Mouse (Mus musculus): ENCODE results near the gene Zfp827. TPM values are rescaled to one million over a fixed set of nuclear protein-coding genes. Genes with fewer than 3 reads are reported as not detected.

Zfp827 gene
- polyA plus RNA-seq, 1 experiment from 2014 or later, result 4.5 TPM

- WGBS, result 91% methylated on average over 10 of the region's 10 CpGs
- no peak for ATAC-seq (replicated peaks; ENCODE audit: low FRiP score, low read depth)
- TF ChIP-seq CTCF (IDR thresholded peaks at IDR 0.05; ENCODE audit: low read depth), result no peak
These were observed 117.4 kb downstream of the Zfp827 start for GRCm38 (mm10) chr8:79145626-79146025.

DNA sequence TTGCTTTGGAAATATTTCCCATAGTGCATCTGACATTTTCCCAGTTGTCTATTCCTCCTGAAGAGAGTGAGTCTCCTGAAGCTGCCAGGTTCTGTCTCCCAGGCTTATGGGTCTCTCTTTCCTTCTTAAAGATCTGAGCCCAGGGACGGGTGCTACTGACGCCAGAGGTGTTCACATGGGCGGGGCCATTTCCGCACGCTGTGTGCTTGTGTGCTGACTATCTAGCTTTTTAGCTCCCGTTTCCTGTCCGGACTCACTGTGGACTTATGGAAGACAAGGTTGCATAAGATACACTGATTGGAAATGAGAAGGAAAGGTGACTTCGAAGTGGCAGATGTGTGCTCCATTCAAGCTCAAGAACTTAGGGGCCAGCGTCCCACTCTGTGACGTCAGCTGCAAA lies 120.6 kb downstream of the Zfp827 start:
- H3K9ac ChIP-seq (ENCODE audit: low read depth, low read length), result no peak overlapping the region
- H3K4me3 ChIP-seq (replicated peaks; ENCODE audit: low read depth, low read length), result no peak overlapping the region
- TF ChIP-seq CTCF (IDR thresholded peaks at IDR 0.05; ENCODE audit: low read depth), result no peak
- H3K27me3 ChIP-seq (ENCODE audit: insufficient read depth, low read length), result no peaks in the 10 kb centered on the region
- H3K9me3 ChIP-seq (replicated peaks; ENCODE audit: low read length), result no peaks in the 10 kb centered on the region
- no peaks in the 10 kb centered on the region for H3K4me1 ChIP-seq (replicated peaks; ENCODE audit: insufficient read depth, low read length)
- DNase-seq (ENCODE audit: low spot score) (no peak), ATAC-seq (replicated peaks; ENCODE audit: low FRiP score, low read depth) (no peak)
- WGBS, result 89% methylated on average over 10 of the region's 10 CpGs
- peaks cover 3% of the 10 kb centered on the region; the same call in 1 of the 2 replicates for H3K36me3 ChIP-seq (ENCODE audit: insufficient read depth, low read length)
- no peak overlapping the region for H3K4me2 ChIP-seq (ENCODE audit: low read length)
- H3K27ac ChIP-seq, result no peak overlapping the region

More at GRCm38 (mm10) chr8:79145626-79146025, 117.4 kb downstream of the Zfp827 start:
- no peak for DNase-seq (ENCODE audit: low spot score)
- Histone ChIP-seq H3K4me2 (ENCODE audit: low read length) (no peak overlapping the region), H3K27ac (no peak overlapping the region), H3K9me3 (replicated peaks; ENCODE audit: low read length) (no peaks in the 10 kb centered on the region), H3K4me3 (replicated peaks; ENCODE audit: low read depth, low read length) (no peak overlapping the region), H3K27me3 (ENCODE audit: insufficient read depth, low read length) (no peaks in the 10 kb centered on the region), H3K4me1 (replicated peaks; ENCODE audit: insufficient read depth, low read length) (no peaks in the 10 kb centered on the region), H3K9ac (ENCODE audit: low read depth, low read length) (no peak overlapping the region), H3K36me3 (ENCODE audit: insufficient read depth, low read length) (peaks cover 7% of the 10 kb centered on the region; the same call in 1 of the 2 replicates)

GRCm38 (mm10) chr8:79149880-79150279 lies 121.6 kb downstream of the Zfp827 start:
- no peak for TF ChIP-seq CTCF (IDR thresholded peaks at IDR 0.05; ENCODE audit: low read depth)
- WGBS, result 91% methylated on average over 10 of the region's 10 CpGs
- H3K36me3 ChIP-seq (ENCODE audit: insufficient read depth, low read length), result peaks cover 3% of the 10 kb centered on the region; the same call in 1 of the 2 replicates
- no peak overlapping the region for H3K9ac ChIP-seq (ENCODE audit: low read depth, low read length)
- no peak for ATAC-seq (replicated peaks; ENCODE audit: low FRiP score, low read depth)
- DNase-seq (ENCODE audit: low spot score), result no peak
- H3K4me3 ChIP-seq (replicated peaks; ENCODE audit: low read depth, low read length), result no peak overlapping the region
- H3K4me2 ChIP-seq (ENCODE audit: low read length), result no peak overlapping the region
- H3K9me3 ChIP-seq (replicated peaks; ENCODE audit: low read length), result no peaks in the 10 kb centered on the region
- H3K27ac ChIP-seq, result no peak overlapping the region
- H3K27me3 ChIP-seq (ENCODE audit: insufficient read depth, low read length), result no peaks in the 10 kb centered on the region
- no peaks in the 10 kb centered on the region for H3K4me1 ChIP-seq (replicated peaks; ENCODE audit: insufficient read depth, low read length)

DNA sequence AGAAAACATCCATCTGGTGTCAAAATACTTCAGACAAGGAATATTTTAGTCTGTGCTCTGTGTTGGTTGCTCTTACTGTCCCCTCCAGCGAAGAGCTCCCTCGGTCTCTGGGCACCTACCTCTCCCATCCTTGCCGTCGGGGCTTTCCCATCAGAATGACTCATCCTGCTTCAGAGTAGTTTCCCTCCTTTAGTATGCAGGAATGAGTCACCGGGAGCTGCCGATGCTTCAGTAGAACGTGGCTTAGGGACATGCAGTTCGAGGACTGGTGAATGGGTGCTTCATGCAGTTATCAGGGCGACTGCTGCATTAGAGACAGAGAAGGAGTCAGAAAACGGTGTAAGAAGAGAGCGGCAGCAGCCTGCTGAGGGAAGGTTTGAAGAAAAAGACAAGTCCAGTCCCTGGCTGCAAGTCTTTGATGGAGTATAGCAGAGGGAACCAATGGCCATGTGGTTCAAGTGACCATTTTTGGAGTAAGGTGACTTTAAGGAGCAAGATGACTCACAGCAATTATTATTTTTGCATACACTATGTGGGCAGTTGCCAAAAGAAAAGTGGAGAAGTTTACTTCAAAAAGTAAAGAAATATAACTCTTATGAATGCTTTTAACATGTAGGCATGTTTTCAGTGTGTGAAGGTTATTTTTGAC lies 122.4 kb downstream of the Zfp827 start:
- Histone ChIP-seq H3K4me2 (ENCODE audit: low read length) (no peak overlapping the region), H3K4me1 (replicated peaks; ENCODE audit: insufficient read depth, low read length) (no peaks in the 10 kb centered on the region), H3K4me3 (replicated peaks; ENCODE audit: low read depth, low read length) (no peak overlapping the region), H3K27me3 (ENCODE audit: insufficient read depth, low read length) (no peaks in the 10 kb centered on the region), H3K9me3 (replicated peaks; ENCODE audit: low read length) (no peaks in the 10 kb centered on the region), H3K36me3 (ENCODE audit: insufficient read depth, low read length) (no peaks in the 10 kb centered on the region), H3K27ac (no peak overlapping the region), H3K9ac (ENCODE audit: low read depth, low read length) (no peak overlapping the region)
- TF ChIP-seq CTCF (IDR thresholded peaks at IDR 0.05; ENCODE audit: low read depth), result no peak
- WGBS, result 62% methylated on average over 11 of the region's 11 CpGs
- DNase-seq (ENCODE audit: low spot score), result no peak
- ATAC-seq (replicated peaks; ENCODE audit: low FRiP score, low read depth), result no peak

DNA sequence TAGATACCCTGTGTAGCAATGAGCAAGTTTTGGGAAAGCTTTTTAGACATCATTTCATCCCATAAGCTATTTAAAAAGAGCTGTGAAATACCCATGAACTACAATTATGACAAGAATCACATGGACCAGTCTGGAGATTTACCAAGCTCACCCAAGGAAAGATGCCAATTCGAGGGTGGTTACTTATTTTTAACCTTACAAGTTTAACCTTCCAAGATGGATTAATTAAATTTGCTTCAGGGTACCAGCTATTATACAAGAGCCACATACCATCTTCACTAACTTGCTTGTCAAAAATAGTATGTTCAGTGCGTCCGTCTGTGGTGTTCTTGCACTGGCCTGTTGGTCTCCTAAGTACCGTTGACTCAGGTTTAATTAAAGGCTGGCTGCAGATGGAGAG lies 123.4 kb downstream of the Zfp827 start:
- H3K9me3 ChIP-seq (replicated peaks; ENCODE audit: low read length), result no peaks in the 10 kb centered on the region
- no peaks in the 10 kb centered on the region for H3K4me1 ChIP-seq (replicated peaks; ENCODE audit: insufficient read depth, low read length)
- 95% methylated on average over 4 of the region's 4 CpGs for WGBS
- no peak overlapping the region for H3K9ac ChIP-seq (ENCODE audit: low read depth, low read length)
- no peak overlapping the region for H3K4me2 ChIP-seq (ENCODE audit: low read length)
- no peaks in the 10 kb centered on the region for H3K36me3 ChIP-seq (ENCODE audit: insufficient read depth, low read length)
- H3K27ac ChIP-seq, result no peak overlapping the region
- no peak for ATAC-seq (replicated peaks; ENCODE audit: low FRiP score, low read depth)
- no peak for TF ChIP-seq CTCF (IDR thresholded peaks at IDR 0.05; ENCODE audit: low read depth)
- H3K27me3 ChIP-seq (ENCODE audit: insufficient read depth, low read length), result no peaks in the 10 kb centered on the region
- DNase-seq (ENCODE audit: low spot score), result no peak
- no peak overlapping the region for H3K4me3 ChIP-seq (replicated peaks; ENCODE audit: low read depth, low read length)

DNA sequence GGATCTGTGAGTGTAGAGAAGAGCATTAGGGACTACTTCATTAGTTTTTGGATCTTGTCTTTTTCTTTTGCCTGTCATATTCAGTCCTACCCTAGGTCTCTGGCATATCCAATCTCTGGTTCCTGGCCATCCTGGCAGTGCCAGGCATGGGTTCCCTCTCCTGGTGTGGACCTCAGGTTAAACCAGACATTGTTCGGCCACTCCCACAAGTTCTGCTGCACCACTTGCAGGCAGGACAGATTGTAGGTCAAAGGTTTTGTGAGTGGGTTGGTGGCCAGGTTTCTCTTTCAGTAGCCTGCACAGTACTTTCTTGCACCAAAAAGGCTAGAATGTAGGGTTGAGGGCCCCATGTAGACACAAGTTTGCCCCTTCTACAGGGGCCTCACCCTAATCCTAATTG lies 125.0 kb downstream of the Zfp827 start:
- 100% methylated on average over 1 of the region's 1 CpGs for WGBS
- Histone ChIP-seq H3K4me3 (replicated peaks; ENCODE audit: low read depth, low read length) (no peak overlapping the region), H3K27me3 (ENCODE audit: insufficient read depth, low read length) (no peaks in the 10 kb centered on the region), H3K9ac (ENCODE audit: low read depth, low read length) (no peak overlapping the region), H3K27ac (no peak overlapping the region), H3K36me3 (ENCODE audit: insufficient read depth, low read length) (no peaks in the 10 kb centered on the region), H3K9me3 (replicated peaks; ENCODE audit: low read length) (no peaks in the 10 kb centered on the region), H3K4me2 (ENCODE audit: low read length) (no peak overlapping the region), H3K4me1 (replicated peaks; ENCODE audit: insufficient read depth, low read length) (no peaks in the 10 kb centered on the region)
- no peak for ATAC-seq (replicated peaks; ENCODE audit: low FRiP score, low read depth)
- no peak for TF ChIP-seq CTCF (IDR thresholded peaks at IDR 0.05; ENCODE audit: low read depth)
- DNase-seq (ENCODE audit: low spot score), result no peak

GRCm38 (mm10) chr8:79153637-79154036 lies 125.4 kb downstream of the Zfp827 start:
- H3K9me3 ChIP-seq (replicated peaks; ENCODE audit: low read length), result no peaks in the 10 kb centered on the region
- H3K27ac ChIP-seq, result no peak overlapping the region
- no peak overlapping the region for H3K4me3 ChIP-seq (replicated peaks; ENCODE audit: low read depth, low read length)
- no peaks in the 10 kb centered on the region for H3K36me3 ChIP-seq (ENCODE audit: insufficient read depth, low read length)
- TF ChIP-seq CTCF (IDR thresholded peaks at IDR 0.05; ENCODE audit: low read depth), result no peak
- no peak overlapping the region for H3K4me2 ChIP-seq (ENCODE audit: low read length)
- no peak overlapping the region for H3K9ac ChIP-seq (ENCODE audit: low read depth, low read length)
- no peaks in the 10 kb centered on the region for H3K4me1 ChIP-seq (replicated peaks; ENCODE audit: insufficient read depth, low read length)
- 87% methylated on average over 4 of the region's 4 CpGs for WGBS
- DNase-seq (ENCODE audit: low spot score), result no peak
- ATAC-seq (replicated peaks; ENCODE audit: low FRiP score, low read depth), result no peak
- H3K27me3 ChIP-seq (ENCODE audit: insufficient read depth, low read length), result no peaks in the 10 kb centered on the region

Data from kidney, postnatal 0 days (tissue).